Mouse (Mus musculus): ENCODE measurements around the gene Senp1. TPM values are rescaled to one million over a fixed set of nuclear protein-coding genes. Genes with fewer than 3 reads are reported as not detected.
A peak's percentile ranks its signal among the peaks of the same experiment; 100 is the strongest.

Gene Senp1
- polyA plus RNA-seq, 1 experiment = 10.4 TPM

DNA sequence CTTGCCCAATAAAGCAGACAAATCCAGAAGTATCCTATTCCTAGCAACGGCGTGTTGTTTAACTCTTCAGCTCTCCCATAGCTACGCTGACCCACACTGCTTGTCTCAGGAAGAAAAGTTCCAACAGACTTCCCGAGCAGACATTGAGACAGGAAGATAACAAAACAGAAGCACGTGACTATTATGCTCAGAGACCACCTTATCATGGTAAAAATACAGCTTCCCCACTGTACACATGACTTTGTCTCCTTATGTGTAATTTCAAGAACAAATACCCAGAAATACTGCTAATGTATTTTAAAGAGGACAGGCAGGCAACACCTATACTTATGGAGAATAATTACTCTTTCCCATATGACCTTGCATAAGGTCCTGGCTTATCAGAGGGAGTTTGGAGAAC lies 41.9 kb downstream of the Senp1 start:
- H3K79me2 ChIP-seq (ENCODE audit: control insufficient read depth, insufficient read depth) = no peaks in the 10 kb centered on the region
- no peak overlapping the region for H3K4me2 ChIP-seq (ENCODE audit: low read depth)
- TF ChIP-seq REST (IDR thresholded peaks at IDR 0.05; ENCODE audit: insufficient read depth, insufficient read length) (no peak), MYOG (IDR thresholded peaks at IDR 0.05; ENCODE audit: control insufficient read depth in 1 of 3, insufficient read depth in 1 of 3, insufficient read length in 2 of 3, low read depth in 2 of 3) (no peak)
- H3K36me3 ChIP-seq (ENCODE audit: control insufficient read depth, insufficient read depth) = peaks cover 51% of the 10 kb centered on the region
- H3ac ChIP-seq (ENCODE audit: control insufficient read depth, insufficient read length) = no peak overlapping the region
- no peak overlapping the region for H3K4me3 ChIP-seq
- no peaks in the 10 kb centered on the region for H3K27me3 ChIP-seq (ENCODE audit: control insufficient read depth, insufficient read depth, insufficient read length)

DNA sequence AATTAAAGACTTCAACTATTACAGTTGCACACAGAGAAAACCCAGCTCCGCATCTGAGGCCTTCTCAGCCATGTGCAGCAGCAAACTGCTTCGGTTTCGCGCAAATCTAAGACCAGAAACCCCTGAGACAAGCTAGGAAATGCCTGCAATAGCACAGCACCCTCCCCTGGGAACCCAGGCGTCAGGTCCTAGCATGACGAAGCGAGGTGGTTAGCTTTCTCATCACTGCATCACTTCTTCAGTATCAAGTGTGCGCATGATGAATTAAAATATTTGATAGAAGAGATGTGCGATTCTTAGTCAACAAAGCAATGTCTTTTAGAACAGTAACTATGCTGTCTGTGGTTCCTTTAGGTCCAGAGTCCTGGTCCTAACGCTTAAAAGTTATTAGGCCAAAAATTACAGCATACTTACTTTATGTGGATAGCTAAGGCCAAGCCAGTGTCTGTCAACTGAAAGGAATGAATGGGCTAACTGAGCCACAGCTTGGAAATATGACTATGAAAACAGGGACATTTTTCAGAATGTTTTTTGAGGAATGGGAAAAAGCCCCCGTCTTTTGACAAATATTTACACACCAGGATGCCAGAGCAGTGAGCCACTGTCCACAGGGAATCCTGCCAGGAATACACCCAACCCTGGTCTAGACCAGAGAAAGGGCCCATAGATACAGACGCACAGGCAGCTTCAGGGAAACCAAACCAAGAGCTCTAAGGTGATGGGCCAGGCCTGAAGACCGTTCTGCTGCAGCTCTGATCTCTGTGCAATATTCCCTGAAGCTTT lies 44.4 kb downstream of the Senp1 start:
- TF ChIP-seq MYOD1 (IDR thresholded peaks at IDR 0.05; ENCODE audit: control insufficient read depth in 1 of 3, insufficient read length in 2 of 3, low read depth in 2 of 3) (no peak), TCF12 (IDR thresholded peaks at IDR 0.05; ENCODE audit: insufficient read depth, poor library complexity, severe bottlenecking) (no peak), CEBPB (IDR thresholded peaks at IDR 0.05; ENCODE audit: insufficient read depth, poor library complexity, severe bottlenecking) (no peak), SRF (IDR thresholded peaks at IDR 0.05; ENCODE audit: control insufficient read depth, insufficient read length, low read depth) (no peak), REST (IDR thresholded peaks at IDR 0.05; ENCODE audit: insufficient read depth, insufficient read length) (no peak), USF1 (IDR thresholded peaks at IDR 0.05; ENCODE audit: low read depth) (no peak), POLR2AphosphoS2 (IDR thresholded peaks at IDR 0.05; ENCODE audit: insufficient read length, low read depth) (no peak), MYOG (IDR thresholded peaks at IDR 0.05; ENCODE audit: control insufficient read depth in 1 of 3, insufficient read depth in 1 of 3, insufficient read length in 2 of 3, low read depth in 2 of 3) (no peak), MAX (IDR thresholded peaks at IDR 0.05; ENCODE audit: low read depth) (no peak), TCF3 (IDR thresholded peaks at IDR 0.05; ENCODE audit: insufficient read length, low read depth) (no peak), POLR2A (IDR thresholded peaks at IDR 0.05; ENCODE audit: insufficient read length, low read depth) (no peak), E2F4 (IDR thresholded peaks at IDR 0.05; ENCODE audit: insufficient read depth) (no peak)
- no peak overlapping the region for H3K4me3 ChIP-seq
- H3K4me2 ChIP-seq (ENCODE audit: low read depth) = peak overlapping the region; percentile 35
- H3K36me3 ChIP-seq (ENCODE audit: control insufficient read depth, insufficient read depth) = peaks cover 58% of the 10 kb centered on the region
- no peaks in the 10 kb centered on the region for H3K27me3 ChIP-seq (ENCODE audit: control insufficient read depth, insufficient read depth, insufficient read length)
- no peak overlapping the region for H3ac ChIP-seq (ENCODE audit: control insufficient read depth, insufficient read length)
- H3K79me2 ChIP-seq (ENCODE audit: control insufficient read depth, insufficient read depth) = no peaks in the 10 kb centered on the region

DNA sequence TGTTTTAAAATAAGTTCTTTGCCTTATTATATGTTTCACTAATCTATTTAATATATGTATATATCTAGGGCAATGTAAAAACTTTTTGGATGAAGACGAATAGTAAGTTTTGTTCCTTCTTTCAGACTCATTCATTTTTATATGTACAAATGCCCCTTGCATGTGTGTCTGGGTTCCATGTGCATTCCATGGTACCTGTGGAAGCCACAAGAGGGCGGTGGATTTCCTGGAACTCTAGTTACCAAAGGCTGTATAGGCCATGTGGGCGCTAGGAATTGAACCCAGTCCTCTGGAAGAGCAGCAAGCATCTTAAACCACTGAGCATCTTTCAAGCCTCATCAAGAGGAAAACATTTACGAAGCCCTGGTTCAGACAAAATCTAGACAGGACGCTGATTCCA lies 49.2 kb downstream of the Senp1 start:
- Histone ChIP-seq H3K4me2 (ENCODE audit: low read depth) (no peak overlapping the region), H3K36me3 (ENCODE audit: control insufficient read depth, insufficient read depth) (peaks cover 77% of the 10 kb centered on the region), H3K79me2 (ENCODE audit: control insufficient read depth, insufficient read depth) (no peaks in the 10 kb centered on the region), H3ac (ENCODE audit: control insufficient read depth, insufficient read length) (no peak overlapping the region), H3K27me3 (ENCODE audit: control insufficient read depth, insufficient read depth, insufficient read length) (no peaks in the 10 kb centered on the region), H3K4me3 (no peak overlapping the region)
- TF ChIP-seq TCF12 (IDR thresholded peaks at IDR 0.05; ENCODE audit: insufficient read depth, poor library complexity, severe bottlenecking) = no peak
- TF ChIP-seq MYOG (IDR thresholded peaks at IDR 0.05; ENCODE audit: control insufficient read depth in 1 of 3, insufficient read depth in 1 of 3, insufficient read length in 2 of 3, low read depth in 2 of 3) = no peak
- TF ChIP-seq E2F4 (IDR thresholded peaks at IDR 0.05; ENCODE audit: insufficient read depth) = no peak
- no peak for TF ChIP-seq SRF (IDR thresholded peaks at IDR 0.05; ENCODE audit: control insufficient read depth, insufficient read length, low read depth)
- TF ChIP-seq POLR2AphosphoS2 (IDR thresholded peaks at IDR 0.05; ENCODE audit: insufficient read length, low read depth) = no peak
- TF ChIP-seq MYOD1 (IDR thresholded peaks at IDR 0.05; ENCODE audit: control insufficient read depth in 1 of 3, insufficient read length in 2 of 3, low read depth in 2 of 3) = no peak
- TF ChIP-seq USF1 (IDR thresholded peaks at IDR 0.05; ENCODE audit: low read depth) = no peak
- no peak for TF ChIP-seq MAX (IDR thresholded peaks at IDR 0.05; ENCODE audit: low read depth)
- TF ChIP-seq TCF3 (IDR thresholded peaks at IDR 0.05; ENCODE audit: insufficient read length, low read depth) = no peak
- TF ChIP-seq POLR2A (IDR thresholded peaks at IDR 0.05; ENCODE audit: insufficient read length, low read depth) = no peak
- no peak for TF ChIP-seq REST (IDR thresholded peaks at IDR 0.05; ENCODE audit: insufficient read depth, insufficient read length)
- no peak for TF ChIP-seq CEBPB (IDR thresholded peaks at IDR 0.05; ENCODE audit: insufficient read depth, poor library complexity, severe bottlenecking)

DNA sequence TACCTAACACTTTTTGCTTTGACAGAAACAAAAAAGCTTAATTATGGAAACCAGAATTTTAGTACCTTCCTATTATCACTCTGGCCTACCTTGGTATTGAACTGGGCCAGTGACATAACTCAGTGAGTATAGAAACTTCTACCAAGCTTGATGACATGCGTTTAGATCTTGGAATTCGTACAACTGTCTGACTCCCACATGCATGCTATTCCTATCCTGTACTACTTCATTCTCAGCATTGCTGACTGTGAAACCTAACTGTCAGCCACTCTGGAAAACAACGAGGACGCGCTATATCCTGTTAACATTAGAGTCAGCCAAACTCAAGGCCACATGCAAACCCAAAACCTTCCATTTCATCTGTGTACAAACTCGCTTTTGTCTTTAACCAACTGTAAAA lies 49.6 kb downstream of the Senp1 start:
- Histone ChIP-seq H3ac (ENCODE audit: control insufficient read depth, insufficient read length) (no peak overlapping the region), H3K36me3 (ENCODE audit: control insufficient read depth, insufficient read depth) (peaks cover 77% of the 10 kb centered on the region), H3K4me3 (no peak overlapping the region), H3K27me3 (ENCODE audit: control insufficient read depth, insufficient read depth, insufficient read length) (no peaks in the 10 kb centered on the region), H3K79me2 (ENCODE audit: control insufficient read depth, insufficient read depth) (no peaks in the 10 kb centered on the region), H3K4me2 (ENCODE audit: low read depth) (no peak overlapping the region)
- TF ChIP-seq MYOG (IDR thresholded peaks at IDR 0.05; ENCODE audit: control insufficient read depth in 1 of 3, insufficient read depth in 1 of 3, insufficient read length in 2 of 3, low read depth in 2 of 3) = no peak
- TF ChIP-seq POLR2A (IDR thresholded peaks at IDR 0.05; ENCODE audit: insufficient read length, low read depth) = no peak
- no peak for TF ChIP-seq REST (IDR thresholded peaks at IDR 0.05; ENCODE audit: insufficient read depth, insufficient read length)
- no peak for TF ChIP-seq MAX (IDR thresholded peaks at IDR 0.05; ENCODE audit: low read depth)
- TF ChIP-seq POLR2AphosphoS2 (IDR thresholded peaks at IDR 0.05; ENCODE audit: insufficient read length, low read depth) = no peak
- TF ChIP-seq SRF (IDR thresholded peaks at IDR 0.05; ENCODE audit: control insufficient read depth, insufficient read length, low read depth) = no peak
- no peak for TF ChIP-seq TCF3 (IDR thresholded peaks at IDR 0.05; ENCODE audit: insufficient read length, low read depth)
- TF ChIP-seq CEBPB (IDR thresholded peaks at IDR 0.05; ENCODE audit: insufficient read depth, poor library complexity, severe bottlenecking) = no peak
- no peak for TF ChIP-seq TCF12 (IDR thresholded peaks at IDR 0.05; ENCODE audit: insufficient read depth, poor library complexity, severe bottlenecking)
- no peak for TF ChIP-seq USF1 (IDR thresholded peaks at IDR 0.05; ENCODE audit: low read depth)
- TF ChIP-seq MYOD1 (IDR thresholded peaks at IDR 0.05; ENCODE audit: control insufficient read depth in 1 of 3, insufficient read length in 2 of 3, low read depth in 2 of 3) = no peak
- TF ChIP-seq E2F4 (IDR thresholded peaks at IDR 0.05; ENCODE audit: insufficient read depth) = no peak

All from myocyte (in vitro differentiated cells).